Mouse (Mus musculus) E14TG2a.4 (cell line): Measurements from ENCODE around the gene Tyw5.

Experiments
- CTCF ChIP-seq: conservative IDR thresholded peaks from 2 replicates; pipeline ENCODE4 v1.5.1; 2014; ENCODE audit warnings: low read length
- POU5F1 ChIP-seq: IDR thresholded peaks from 2 replicates; pipeline ENCODE4 v1.6.1; 2014; ENCODE audit warnings: low read length, borderline replicate concordance

- TF ChIP-seq CTCF, result no peak
- TF ChIP-seq POU5F1, result no peak
Observed at GRCm38 (mm10) chr1:57390993-57391790, 15.7 kb downstream of the Tyw5 start.
